Mouse (Mus musculus): ENCODE results near the gene Cox6a1. TPM values are rescaled to one million over a fixed set of nuclear protein-coding genes. Genes with fewer than 3 reads are reported as not detected.
A peak's percentile ranks its signal among the peaks of the same experiment; 100 is the strongest.
"Not testable (repeated sequence)": the region's sequence is repeated elsewhere in the genome, so short reads cannot be mapped to it uniquely, and the experiment has no call there.

Cox6a1 gene
- polyA plus RNA-seq (2012; rRNA removed): 619 and 765 TPM in 2 replicates

- Histone ChIP-seq H3K4me3 (ENCODE audit: control insufficient read depth, low read depth, low read length) (peak within 1 kb of the TSS; percentile 92), H3K27ac (ENCODE audit: control insufficient read depth, insufficient read depth, low read depth, low read length) (peak within 1 kb of the TSS; percentile 56), H3K36me3 (ENCODE audit: control insufficient read depth, insufficient read depth, low read length) (peaks cover 2% of the 10 kb centered on the region; the same call in 1 of the 2 replicates), H3K27me3 (ENCODE audit: control insufficient read depth, insufficient read depth, low read length) (no peaks in the 10 kb centered on the region), H3K4me1 (ENCODE audit: control insufficient read depth, insufficient read depth, low read length) (peaks cover 4% of the 10 kb centered on the region)
- TF ChIP-seq CTCF (IDR thresholded peaks at IDR 0.05; ENCODE audit: control insufficient read depth, insufficient read depth, insufficient replicate concordance, low read depth, low read length) (no peak), POLR2A (IDR thresholded peaks at IDR 0.05; ENCODE audit: control insufficient read depth, low read depth, low read length) (peak; percentile 74)
Measured at GRCm38 (mm10) chr5:115348546-115349224, at the start of gene Cox6a1. Gene Cox6a1, minus strand, starts transcription at chr5:115348981.

DNA sequence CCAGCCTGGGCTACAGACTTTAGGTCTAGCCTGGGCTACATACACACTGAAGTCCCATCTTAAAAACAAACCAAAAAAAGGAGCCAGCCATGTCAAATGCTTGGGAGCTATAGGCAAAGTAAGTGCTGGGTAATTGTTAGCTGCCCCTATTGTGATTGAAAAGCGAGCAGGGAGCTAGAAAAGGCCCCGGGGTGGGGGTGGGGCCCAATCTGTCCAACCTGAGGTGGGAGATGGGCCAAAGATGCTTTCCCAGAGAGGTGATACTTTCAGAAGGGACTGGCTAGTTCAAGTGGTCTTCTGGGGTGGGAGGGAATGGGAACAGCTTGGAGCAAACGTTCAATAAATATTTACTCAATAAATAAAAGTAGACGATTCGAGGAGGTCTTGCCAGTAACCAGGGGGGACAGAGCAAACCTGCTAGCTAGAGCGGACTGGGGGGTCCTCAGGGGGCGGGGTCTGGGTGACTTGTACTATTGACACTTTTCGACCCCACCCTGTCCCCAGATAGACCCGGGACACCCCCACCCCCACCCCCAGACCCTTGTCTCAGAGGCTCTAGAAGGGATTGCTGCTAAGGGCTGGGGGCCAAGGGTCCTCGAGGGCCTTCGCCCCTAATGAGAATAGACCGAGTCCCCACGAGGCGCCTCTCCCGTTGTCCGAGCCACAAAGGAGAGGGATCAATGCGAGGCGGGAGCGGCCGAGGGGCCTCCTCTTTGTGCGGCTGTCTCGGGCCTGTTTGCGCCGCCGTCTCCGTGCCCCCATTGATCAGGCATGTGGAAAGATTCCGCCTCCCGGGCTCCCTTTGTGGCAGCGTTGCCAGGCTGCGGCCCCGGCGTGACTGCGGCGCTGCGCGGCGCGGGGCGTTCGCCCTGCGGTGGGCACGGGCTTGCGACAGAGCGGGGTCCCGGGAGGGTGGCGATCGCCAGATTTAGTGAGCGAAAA is 49.3 kb upstream of the Cox6a1 start:
- peak overlapping the region; percentile 49 for H3K4me3 ChIP-seq (ENCODE audit: control insufficient read depth, low read depth, low read length)
- no peak for TF ChIP-seq CTCF (IDR thresholded peaks at IDR 0.05; ENCODE audit: control insufficient read depth, insufficient read depth, insufficient replicate concordance, low read depth, low read length)
- peaks cover 4% of the 10 kb centered on the region for H3K4me1 ChIP-seq (ENCODE audit: control insufficient read depth, insufficient read depth, low read length)
- 0 out of 2 replicates have a peak, but pooled peaks cover 2% of the 10 kb centered on the region for H3K27me3 ChIP-seq (ENCODE audit: control insufficient read depth, insufficient read depth, low read length)
- no peak overlapping the region for H3K27ac ChIP-seq (ENCODE audit: control insufficient read depth, insufficient read depth, low read depth, low read length)
- no peaks in the 10 kb centered on the region for H3K36me3 ChIP-seq (ENCODE audit: control insufficient read depth, insufficient read depth, low read length)

GRCm38 (mm10) chr5:115396654-115397053 is 47.9 kb upstream of the Cox6a1 start:
- no peak overlapping the region for H3K4me3 ChIP-seq (ENCODE audit: control insufficient read depth, low read depth, low read length)
- 0 out of 2 replicates have a peak, but pooled peaks cover 2% of the 10 kb centered on the region for H3K27me3 ChIP-seq (ENCODE audit: control insufficient read depth, insufficient read depth, low read length)
- H3K4me1 ChIP-seq (ENCODE audit: control insufficient read depth, insufficient read depth, low read length): peaks cover 4% of the 10 kb centered on the region
- no peak overlapping the region for H3K27ac ChIP-seq (ENCODE audit: control insufficient read depth, insufficient read depth, low read depth, low read length)
- no peaks in the 10 kb centered on the region for H3K36me3 ChIP-seq (ENCODE audit: control insufficient read depth, insufficient read depth, low read length)
- no peak for TF ChIP-seq CTCF (IDR thresholded peaks at IDR 0.05; ENCODE audit: control insufficient read depth, insufficient read depth, insufficient replicate concordance, low read depth, low read length)
- TF ChIP-seq POLR2A (IDR thresholded peaks at IDR 0.05; ENCODE audit: control insufficient read depth, low read depth, low read length): no peak

DNA sequence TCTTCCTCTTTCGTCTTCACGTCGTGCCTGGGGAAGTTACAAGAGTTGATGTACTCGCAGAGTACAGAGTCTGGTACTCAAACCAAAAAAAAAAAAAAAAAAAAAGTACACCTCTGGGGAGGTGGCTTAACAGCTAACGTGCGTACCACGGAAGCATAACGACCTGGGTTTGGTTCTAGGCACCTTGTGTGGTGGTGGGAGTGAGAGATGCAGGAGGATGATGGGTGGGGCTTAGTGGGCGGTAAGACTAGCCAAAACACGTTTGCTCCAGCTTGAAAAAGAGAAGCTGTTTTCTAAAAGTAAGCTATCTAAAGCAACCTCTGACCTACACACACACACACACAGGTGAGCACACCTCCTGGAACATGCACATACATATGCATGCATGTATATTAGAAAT is 46.1 kb upstream of the Cox6a1 start:
- no peak overlapping the region for H3K4me3 ChIP-seq (ENCODE audit: control insufficient read depth, low read depth, low read length)
- 0 out of 2 replicates have a peak, but pooled peaks cover 2% of the 10 kb centered on the region for H3K27me3 ChIP-seq (ENCODE audit: control insufficient read depth, insufficient read depth, low read length)
- H3K36me3 ChIP-seq (ENCODE audit: control insufficient read depth, insufficient read depth, low read length): no peaks in the 10 kb centered on the region
- TF ChIP-seq CTCF (IDR thresholded peaks at IDR 0.05; ENCODE audit: control insufficient read depth, insufficient read depth, insufficient replicate concordance, low read depth, low read length) (no peak), POLR2A (IDR thresholded peaks at IDR 0.05; ENCODE audit: control insufficient read depth, low read depth, low read length) (no peak)
- H3K27ac ChIP-seq (ENCODE audit: control insufficient read depth, insufficient read depth, low read depth, low read length): no peak overlapping the region
- peaks cover 4% of the 10 kb centered on the region for H3K4me1 ChIP-seq (ENCODE audit: control insufficient read depth, insufficient read depth, low read length)

- Histone ChIP-seq H3K27me3 (ENCODE audit: control insufficient read depth, insufficient read depth, low read length) (0 out of 2 replicates have a peak, but pooled peaks cover 2% of the 10 kb centered on the region), H3K4me1 (ENCODE audit: control insufficient read depth, insufficient read depth, low read length) (peaks cover 4% of the 10 kb centered on the region), H3K4me3 (ENCODE audit: control insufficient read depth, low read depth, low read length) (no peak overlapping the region), H3K36me3 (ENCODE audit: control insufficient read depth, insufficient read depth, low read length) (no peaks in the 10 kb centered on the region), H3K27ac (ENCODE audit: control insufficient read depth, insufficient read depth, low read depth, low read length) (no peak overlapping the region)
- TF ChIP-seq CTCF (IDR thresholded peaks at IDR 0.05; ENCODE audit: control insufficient read depth, insufficient read depth, insufficient replicate concordance, low read depth, low read length) (no peak), POLR2A (IDR thresholded peaks at IDR 0.05; ENCODE audit: control insufficient read depth, low read depth, low read length) (no peak)
Measured at GRCm38 (mm10) chr5:115394223-115394622, 45.4 kb upstream of the Cox6a1 start.

GRCm38 (mm10) chr5:115392969-115393368 is 44.2 kb upstream of the Cox6a1 start:
- Histone ChIP-seq H3K4me1 (ENCODE audit: control insufficient read depth, insufficient read depth, low read length) (peaks cover 2% of the 10 kb centered on the region; the same call in 1 of the 2 replicates), H3K4me3 (ENCODE audit: control insufficient read depth, low read depth, low read length) (no peak overlapping the region), H3K27me3 (ENCODE audit: control insufficient read depth, insufficient read depth, low read length) (no peaks in the 10 kb centered on the region), H3K36me3 (ENCODE audit: control insufficient read depth, insufficient read depth, low read length) (no peaks in the 10 kb centered on the region), H3K27ac (ENCODE audit: control insufficient read depth, insufficient read depth, low read depth, low read length) (no peak overlapping the region)
- TF ChIP-seq CTCF (IDR thresholded peaks at IDR 0.05; ENCODE audit: control insufficient read depth, insufficient read depth, insufficient replicate concordance, low read depth, low read length) (no peak), POLR2A (IDR thresholded peaks at IDR 0.05; ENCODE audit: control insufficient read depth, low read depth, low read length) (no peak)

GRCm38 (mm10) chr5:115391935-115392334 is 43.2 kb upstream of the Cox6a1 start:
- H3K27ac ChIP-seq (ENCODE audit: control insufficient read depth, insufficient read depth, low read depth, low read length): no peak overlapping the region
- no peaks in the 10 kb centered on the region for H3K27me3 ChIP-seq (ENCODE audit: control insufficient read depth, insufficient read depth, low read length)
- no peaks in the 10 kb centered on the region for H3K36me3 ChIP-seq (ENCODE audit: control insufficient read depth, insufficient read depth, low read length)
- H3K4me1 ChIP-seq (ENCODE audit: control insufficient read depth, insufficient read depth, low read length): no peaks in the 10 kb centered on the region
- TF ChIP-seq POLR2A (IDR thresholded peaks at IDR 0.05; ENCODE audit: control insufficient read depth, low read depth, low read length) (no peak), CTCF (IDR thresholded peaks at IDR 0.05; ENCODE audit: control insufficient read depth, insufficient read depth, insufficient replicate concordance, low read depth, low read length) (no peak)
- H3K4me3 ChIP-seq (ENCODE audit: control insufficient read depth, low read depth, low read length): no peak overlapping the region

DNA sequence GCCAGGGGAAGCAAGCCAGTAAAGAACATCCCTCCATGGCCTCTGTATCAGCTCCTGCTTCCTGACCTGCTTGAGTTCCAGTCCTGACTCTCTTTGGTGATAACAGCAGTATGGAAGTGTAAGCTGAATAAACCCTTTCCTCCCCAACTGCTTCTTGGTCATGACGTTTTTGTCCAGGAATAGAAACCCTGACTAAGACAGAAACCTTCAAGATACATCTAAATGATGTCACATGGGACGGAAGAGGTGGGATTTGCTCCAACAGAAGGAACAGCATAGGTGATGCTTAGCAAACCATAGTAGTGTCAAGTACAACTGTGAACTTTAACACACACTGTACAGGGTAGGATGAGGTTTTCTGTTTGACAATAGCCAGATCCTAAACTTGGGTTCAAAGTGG is 30.1 kb upstream of the Cox6a1 start:
- not testable (repeated sequence) for H3K4me1 ChIP-seq (ENCODE audit: control insufficient read depth, insufficient read depth, low read length); H3K36me3 ChIP-seq (ENCODE audit: control insufficient read depth, insufficient read depth, low read length); H3K27me3 ChIP-seq (ENCODE audit: control insufficient read depth, insufficient read depth, low read length); H3K27ac ChIP-seq (ENCODE audit: control insufficient read depth, insufficient read depth, low read depth, low read length); H3K4me3 ChIP-seq (ENCODE audit: control insufficient read depth, low read depth, low read length)

Data from testis, adult 2 months (tissue).